Comparison of ENCODE assay signal across 10 mouse cellular contexts in the genomic region with DNA sequence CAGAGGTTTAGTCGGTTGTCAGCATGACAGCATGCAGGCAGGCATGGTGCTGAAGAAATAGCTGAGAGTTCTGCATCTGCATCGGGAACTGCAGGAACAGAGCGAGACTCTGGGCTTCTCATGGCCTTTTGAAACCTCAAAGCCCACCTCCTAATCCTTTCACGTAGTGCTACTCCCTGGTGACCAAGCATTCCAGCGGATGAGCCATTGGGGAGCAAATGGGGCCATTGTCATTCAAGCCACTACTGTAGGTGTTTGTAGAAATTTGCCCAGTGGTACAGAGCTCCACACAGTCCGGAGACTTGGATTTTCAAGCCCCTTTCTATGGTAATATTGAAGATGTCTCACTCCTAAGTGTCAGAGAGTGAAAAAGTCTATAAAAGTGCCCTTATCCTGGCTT. TPM values are rescaled to one million over a fixed set of nuclear protein-coding genes. Genes with fewer than 3 reads are reported as not detected.
A peak's percentile ranks its signal among the peaks of the same experiment; 100 is the strongest.
DNase-seq lines count a peak whose midpoint lies in the region; ATAC-seq and TF ChIP-seq lines count a peak whose summit lies in the region.
"Had no signal": no experiment of that assay in that cellular context is flagged by ENCODE, and none has a peak within 500 bp of the region (broad histone marks: within the 10 kb centered on the region; RNA-seq: fewer than 3 reads in every experiment).

No protein-coding gene starts in this region.

- TF ChIP-seq CTCF in E14TG2a.4 (conservative IDR thresholded peaks at IDR 0.05; ENCODE audit: low read length), result no peak
- TF ChIP-seq CTCF in liver, embryonic 14.5 days (IDR thresholded peaks at IDR 0.05; ENCODE audit: low read depth), result no peak

- H3K27me3 ChIP-seq in heart, embryonic 10.5 days (ENCODE audit: insufficient read depth, poor library complexity, severe bottlenecking), result no peaks in the 10 kb centered on the region
- no peaks in the 10 kb centered on the region for H3K27me3 ChIP-seq in E14TG2a.4 (ENCODE audit: insufficient read depth, low read length)
- no peaks in the 10 kb centered on the region for H3K27me3 ChIP-seq in forebrain, embryonic 16.5 days (replicated peaks; ENCODE audit: control insufficient read depth, insufficient read depth, low read length)
- H3K27me3 ChIP-seq in liver, embryonic 14.5 days (ENCODE audit: control insufficient read depth, insufficient read depth, low read length), result no peaks in the 10 kb centered on the region

- WGBS in heart, embryonic 10.5 days, result 67% methylated on average over 6 of the region's 6 CpGs
- 44% methylated on average over 6 of the region's 6 CpGs for WGBS in forebrain, embryonic 16.5 days
- WGBS in liver, embryonic 14.5 days (ENCODE audit: insufficient replicate concordance), result 70% methylated on average over 6 of the region's 6 CpGs

- H3K36me3 ChIP-seq in heart, embryonic 10.5 days, result peaks cover 48% of the 10 kb centered on the region
- peaks cover 43% of the 10 kb centered on the region for H3K36me3 ChIP-seq in E14TG2a.4 (ENCODE audit: insufficient read depth, low read length)
- H3K36me3 ChIP-seq in forebrain, embryonic 16.5 days (ENCODE audit: control insufficient read depth, insufficient read depth), result peaks cover 16% of the 10 kb centered on the region
- H3K36me3 ChIP-seq in liver, embryonic 14.5 days (replicated peaks; ENCODE audit: control insufficient read depth, insufficient read depth, low read depth), result no peaks in the 10 kb centered on the region; the same call in 1 of the 2 replicates

- no peak for DNase-seq in heart, embryonic 10.5 days (ENCODE audit: low spot score)
- no peak for DNase-seq in heart, postnatal 4 days
- DNase-seq in liver, embryonic 14.5 days (ENCODE audit: low read depth in 3 of 3, low spot score in 3 of 3), result no peak
- DNase-seq in embryo, embryonic 10 days (ENCODE audit: low spot score), result no peak
- DNase-seq in adipocyte (ENCODE audit: low spot score), result no peak
- no peak for DNase-seq in layer of hippocampus, adult 9-10 months (ENCODE audit: low spot score)
- DNase-seq: heart, postnatal 10 days; lung, adult 18-20 months had no signal

- no peak for TF ChIP-seq EP300 in liver, embryonic 14.5 days (IDR thresholded peaks at IDR 0.05; ENCODE audit: low read depth)

- H3K4me1 ChIP-seq in heart, embryonic 10.5 days, result peaks cover 12% of the 10 kb centered on the region
- H3K4me1 ChIP-seq in E14TG2a.4 (replicated peaks; ENCODE audit: low read depth, low read length), result peaks cover 25% of the 10 kb centered on the region
- H3K4me1 ChIP-seq in forebrain, embryonic 16.5 days (replicated peaks; ENCODE audit: control insufficient read depth, insufficient read depth, low read length), result peaks cover 14% of the 10 kb centered on the region
- peaks cover 6 to 11% of the 10 kb centered on the region in 2 experiments for H3K4me1 ChIP-seq in liver, embryonic 14.5 days (replicated peaks; ENCODE audit: control insufficient read depth in 2 of 2, insufficient read depth in 2 of 2, low read length in 1 of 2)

- no peaks in the 10 kb centered on the region for H3K9me3 ChIP-seq in heart, embryonic 10.5 days
- H3K9me3 ChIP-seq in E14TG2a.4 (ENCODE audit: low read length), result no peaks in the 10 kb centered on the region
- H3K9me3 ChIP-seq in forebrain, embryonic 16.5 days (ENCODE audit: control insufficient read depth, low read length), result no peaks in the 10 kb centered on the region
- H3K9me3 ChIP-seq in liver, embryonic 14.5 days (ENCODE audit: control insufficient read depth, low read length), result no peaks in the 10 kb centered on the region

- ATAC-seq in forebrain, embryonic 16.5 days, result no peak
- no peak for ATAC-seq in liver, embryonic 14.5 days (ENCODE audit: insufficient read depth)

- H3K9ac ChIP-seq in forebrain, embryonic 16.5 days (replicated peaks; ENCODE audit: low read depth, low read length), result no peak overlapping the region
- no peak overlapping the region for H3K9ac ChIP-seq in liver, embryonic 14.5 days (replicated peaks)

- no peak overlapping the region for H3K27ac ChIP-seq in heart, embryonic 10.5 days
- H3K27ac ChIP-seq in forebrain, embryonic 16.5 days (ENCODE audit: low read length), result no peak overlapping the region
- no peak overlapping the region for H3K27ac ChIP-seq in liver, embryonic 14.5 days

- peak overlapping the region; percentile 85; the same call in 1 of the 2 replicates for H3K4me3 ChIP-seq in heart, embryonic 10.5 days
- H3K4me3 ChIP-seq in E14TG2a.4 (replicated peaks; ENCODE audit: low read length), result peak overlapping the region; percentile 94
- H3K4me3 ChIP-seq in forebrain, embryonic 16.5 days (replicated peaks; ENCODE audit: low read length), result peak overlapping the region; percentile 77; the same call in 1 of the 2 replicates
- peak overlapping the region in 1 of 2 experiments; percentile 79; a peak in 2 of 4 replicates for H3K4me3 ChIP-seq in liver, embryonic 14.5 days (ENCODE audit: insufficient read depth in 1 of 2, low read depth in 2 of 2, low read length in 2 of 2)

- H3K4me2 ChIP-seq in forebrain, embryonic 16.5 days (ENCODE audit: low read length), result peak overlapping the region; percentile 83
- H3K4me2 ChIP-seq in liver, embryonic 14.5 days (ENCODE audit: low read depth), result peak overlapping the region; percentile 96

RNA-seq across cellular contexts. Expression of a gene that starts 1.4 kb away (rescaled TPM):
- polyA plus RNA-seq in heart, embryonic 10.5 days (2016; fragmentation: Nextera tagmentation; extraction: Ambion mirVana), result 40.0 and 45.1 TPM in 2 replicates
- 10 to 100 TPM; 17.9 to 25.7 TPM for total RNA-seq in heart, postnatal 4 days (2021)
- polyA plus RNA-seq in forebrain, embryonic 16.5 days (2015; fragmentation: Nextera tagmentation; extraction: Ambion mirVana), result 69.0 and 94.7 TPM in 2 replicates
- 7.5 and 9.5 TPM in 2 replicates for polyA plus RNA-seq in liver, embryonic 14.5 days (2012; rRNA removed)
- polyA plus RNA-seq in liver, embryonic 14.5 days (2014; fragmentation: Nextera tagmentation; extraction: Ambion mirVana), result 10.2 and 10.8 TPM in 2 replicates

RNA-seq across cellular contexts. Expression of a gene that starts 6.6 kb away (rescaled TPM):
- 0.53 and 0.63 TPM in 2 replicates for polyA plus RNA-seq in heart, embryonic 10.5 days (2016; fragmentation: Nextera tagmentation; extraction: Ambion mirVana)
- under 1 TPM; 0.29 to 0.48 TPM for total RNA-seq in heart, postnatal 4 days (2021)
- 1.5 and 2.6 TPM in 2 replicates for polyA plus RNA-seq in forebrain, embryonic 16.5 days (2015; fragmentation: Nextera tagmentation; extraction: Ambion mirVana)
- 0.15 and 0.23 TPM in 2 replicates for polyA plus RNA-seq in liver, embryonic 14.5 days (2012; rRNA removed)
- polyA plus RNA-seq in liver, embryonic 14.5 days (2014; fragmentation: Nextera tagmentation; extraction: Ambion mirVana), result 0.05 TPM in 1 of 2 replicates, not detected in the other

RNA-seq across cellular contexts. Expression of a gene that starts 27.9 kb away (rescaled TPM):
- polyA plus RNA-seq in heart, embryonic 10.5 days (2016; fragmentation: Nextera tagmentation; extraction: Ambion mirVana), result 92.7 and 155 TPM in 2 replicates
- total RNA-seq in heart, postnatal 4 days (2021), result 100 to 1,000 TPM; 452 to 471 TPM
- 169 and 179 TPM in 2 replicates for polyA plus RNA-seq in forebrain, embryonic 16.5 days (2015; fragmentation: Nextera tagmentation; extraction: Ambion mirVana)
- polyA plus RNA-seq in liver, embryonic 14.5 days (2012; rRNA removed), result 11.6 and 11.7 TPM in 2 replicates
- 13.5 and 14.7 TPM in 2 replicates for polyA plus RNA-seq in liver, embryonic 14.5 days (2014; fragmentation: Nextera tagmentation; extraction: Ambion mirVana)

RNA-seq across cellular contexts. Expression of a gene that starts 32.2 kb away (rescaled TPM):
- not detected in 2 replicates for polyA plus RNA-seq in heart, embryonic 10.5 days (2016; fragmentation: Nextera tagmentation; extraction: Ambion mirVana)
- total RNA-seq in heart, postnatal 4 days (2021), result not detected
- not detected in 2 replicates for polyA plus RNA-seq in forebrain, embryonic 16.5 days (2015; fragmentation: Nextera tagmentation; extraction: Ambion mirVana)
- polyA plus RNA-seq in liver, embryonic 14.5 days (2012; rRNA removed), result not detected in 2 replicates
- polyA plus RNA-seq in liver, embryonic 14.5 days (2014; fragmentation: Nextera tagmentation; extraction: Ambion mirVana), result not detected in 2 replicates
- total RNA-seq: heart, postnatal 10 days had no signal

RNA-seq across cellular contexts. Expression of a gene that starts 32.6 kb away (rescaled TPM):
- polyA plus RNA-seq in heart, embryonic 10.5 days (2016; fragmentation: Nextera tagmentation; extraction: Ambion mirVana), result not detected in 2 replicates
- total RNA-seq in heart, postnatal 4 days (2021), result not detected
- not detected in 2 replicates for polyA plus RNA-seq in forebrain, embryonic 16.5 days (2015; fragmentation: Nextera tagmentation; extraction: Ambion mirVana)
- polyA plus RNA-seq in liver, embryonic 14.5 days (2012; rRNA removed), result 13.2 and 25.0 TPM in 2 replicates
- 2.4 and 3.9 TPM in 2 replicates for polyA plus RNA-seq in liver, embryonic 14.5 days (2014; fragmentation: Nextera tagmentation; extraction: Ambion mirVana)
- total RNA-seq: heart, postnatal 10 days had no signal
